Mouse (Mus musculus): ENCODE results near the gene Adamts13.

- TF ChIP-seq CHD2 (IDR thresholded peaks at IDR 0.05; ENCODE audit: low read depth, low read length), result no peak
- no peak for TF ChIP-seq ZNF384 (IDR thresholded peaks at IDR 0.05; ENCODE audit: low read depth, low read length)
These were observed 70.2 kb downstream of the Adamts13 start for GRCm38 (mm10) chr2:27043461-27043860.

Measured in ES-E14 (cell line).